Mouse (Mus musculus) lung, postnatal 0 days (tissue): ENCODE results near the gene Lrig2. TPM values are rescaled to one million over a fixed set of nuclear protein-coding genes. Genes with fewer than 3 reads are reported as not detected.

ENCODE experiments used
- ATAC-seq: fragments of 200-750 bp; cut with Nextera tagmentation; 2 replicates; pipeline ENCODE4 v1.8.0; 2017; ENCODE audit warnings: moderate library complexity
- DNase-seq: peaks from one replicate; pipeline ENCODE4 v3.0.0-alpha.2; 2016; ENCODE audit warnings: low spot score
- H3K27ac ChIP-seq: fragments of 300-500 bp; sonication (generic); 2 replicates; pipeline ENCODE4 v1.5.1; 2014; ENCODE audit warnings: antibody characterized with exemption, mild to moderate bottlenecking, low read length, mixed read lengths
- H3K27me3 ChIP-seq: fragments of 300-500 bp; sonication (generic); replicated peaks from 2 replicates; pipeline ENCODE4 v1.6.1; 2014; ENCODE audit warnings: low read length, mixed read lengths; ENCODE audit not compliant: insufficient read depth
- H3K36me3 ChIP-seq: fragments of 300-500 bp; sonication (generic); 2 replicates; pipeline ENCODE4 v1.6.1; 2014; ENCODE audit warnings: low read length, mixed read lengths; ENCODE audit not compliant: insufficient read depth
- H3K4me1 ChIP-seq: fragments of 300-500 bp; sonication (generic); 2 replicates; pipeline ENCODE4 v1.6.1; 2014; ENCODE audit warnings: antibody characterized with exemption, low read depth, low read length, mixed read lengths; ENCODE audit not compliant: insufficient read depth
- H3K4me2 ChIP-seq: fragments of 300-500 bp; sonication (generic); replicated peaks from 2 replicates; pipeline ENCODE4 v1.6.1; 2014; ENCODE audit warnings: low read depth, mild to moderate bottlenecking, low read length, moderate library complexity, mixed read lengths
- H3K4me3 ChIP-seq: fragments of 300-500 bp; sonication (generic); 2 replicates; pipeline ENCODE4 v1.5.1; 2014; ENCODE audit warnings: low read depth, low read length
- H3K9ac ChIP-seq: fragments of 300-500 bp; sonication (generic); replicated peaks from 2 replicates; pipeline ENCODE4 v1.6.1; 2014; ENCODE audit warnings: low read depth, mild to moderate bottlenecking
- H3K9me3 ChIP-seq: fragments of 300-500 bp; sonication (generic); 2 replicates; pipeline ENCODE4 v1.6.1; 2016; ENCODE audit warnings: low read length, mixed read lengths
- CTCF ChIP-seq: IDR thresholded peaks from 2 replicates; pipeline ENCODE4 v1.5.1; 2016; ENCODE audit warnings: antibody characterized with exemption, mild to moderate bottlenecking
- EP300 ChIP-seq: IDR thresholded peaks from 2 replicates; pipeline ENCODE4 v1.6.1; 2016; ENCODE audit warnings: antibody characterized with exemption, mild to moderate bottlenecking, control low read depth
- WGBS: fragments of 180-500 bp; shearing (Covaris S2); extraction: QIAGEN DNeasy Blood & Tissue Kit; methylation state at CpG from one replicate; pipeline ENCODE4 v1.1.7; 2014; 5-methylcytosine and 5-hydroxymethylcytosine counted together
- polyA plus RNA-seq: library from polyadenylated mRNA; unstranded; fragments of >200 nt; fragmentation: Nextera tagmentation; extraction: Ambion mirVana; gene quantifications from 2 replicates; pipeline ENCODE4 v1.2.1, GENCODE M21; 2015

The Lrig2 gene
- polyA plus RNA-seq, 1 experiment from 2014 or later, result 9.4 TPM

GRCm38 (mm10) chr3:104350253-104350945 is 161.3 kb downstream of the Lrig2 start:
- peak; percentile 23 for DNase-seq
- Histone ChIP-seq H3K36me3 (no peaks in the 10 kb centered on the region), H3K9ac (no peak overlapping the region), H3K9me3 (no peaks in the 10 kb centered on the region), H3K4me2 (no peak overlapping the region), H3K27me3 (no peaks in the 10 kb centered on the region), H3K27ac (no peak overlapping the region), H3K4me3 (no peak overlapping the region), H3K4me1 (no peaks in the 10 kb centered on the region; the same call in none of the 2 replicates)
- no peak for ATAC-seq
- 47% methylated on average over 2 of the region's 2 CpGs for WGBS
- TF ChIP-seq EP300 (no peak), CTCF (no peak)

GRCm38 (mm10) chr3:104349847-104350228 is 161.9 kb downstream of the Lrig2 start:
- Histone ChIP-seq H3K4me3 (no peak overlapping the region), H3K27me3 (no peaks in the 10 kb centered on the region), H3K4me1 (no peaks in the 10 kb centered on the region; the same call in none of the 2 replicates), H3K36me3 (no peaks in the 10 kb centered on the region), H3K4me2 (no peak overlapping the region), H3K27ac (no peak overlapping the region), H3K9me3 (no peaks in the 10 kb centered on the region), H3K9ac (no peak overlapping the region)
- DNase-seq (peak; percentile 37), ATAC-seq (no peak)
- no peak for TF ChIP-seq CTCF
- TF ChIP-seq EP300, result no peak
- 60% methylated on average over 2 of the region's 2 CpGs for WGBS

DNA sequence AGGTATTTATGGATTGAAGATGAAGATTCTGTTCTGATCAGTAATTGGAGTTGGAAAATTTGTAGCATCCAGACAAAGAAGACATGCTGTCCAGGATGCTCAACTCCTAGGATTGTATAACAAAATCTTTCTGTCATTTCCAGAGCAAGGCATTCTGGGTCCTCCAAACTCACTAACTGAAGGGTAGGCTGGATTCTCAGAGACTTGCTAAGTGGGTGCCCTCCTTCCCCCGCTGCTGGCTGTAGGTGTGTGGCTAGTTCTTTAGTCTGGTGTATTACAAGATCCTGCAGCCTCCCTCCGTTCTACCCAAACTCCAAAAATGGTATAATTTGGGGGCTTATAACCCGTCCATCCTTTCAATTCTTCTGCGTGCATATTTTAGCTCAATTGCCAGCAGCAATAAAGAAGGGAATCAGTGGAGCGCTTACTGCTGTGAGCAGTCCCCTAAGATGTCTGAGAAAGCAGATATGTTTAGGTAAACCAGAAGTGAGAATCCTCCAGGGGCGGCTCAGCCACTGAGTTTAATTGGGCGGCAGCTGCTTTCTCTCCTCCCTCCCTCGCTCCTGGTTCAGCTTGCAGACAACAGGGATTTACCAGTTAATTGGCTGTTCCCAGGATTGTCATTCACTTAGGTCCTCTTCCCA is 162.4 kb downstream of the Lrig2 start:
- Histone ChIP-seq H3K27ac (no peak overlapping the region), H3K9ac (no peak overlapping the region), H3K27me3 (no peaks in the 10 kb centered on the region), H3K36me3 (no peaks in the 10 kb centered on the region), H3K4me1 (no peaks in the 10 kb centered on the region; the same call in none of the 2 replicates), H3K9me3 (no peaks in the 10 kb centered on the region), H3K4me2 (no peak overlapping the region), H3K4me3 (no peak overlapping the region)
- TF ChIP-seq EP300, result no peak
- TF ChIP-seq CTCF, result no peak
- ATAC-seq (no peak), DNase-seq (no peak)
- WGBS, result 51% methylated on average over 8 of the region's 8 CpGs

Other genes with a start within 250 kb of the Lrig2 start
- 17.2 and 17.5 TPM in 2 replicates for gene Slc16a1, start 126.8 kb upstream of the Lrig2 start, polyA plus RNA-seq